Mouse (Mus musculus) cerebellum, postnatal 4 days (tissue): ENCODE measurements around the gene Ndufaf3.
"Not testable (repeated sequence)": the region's sequence is repeated elsewhere in the genome, so short reads cannot be mapped to it uniquely, and the experiment has no call there.

Experiments used
- DNase-seq, 2 experiments: peaks; one replicate each; pipeline ENCODE4 v3.0.0; 2022; ENCODE audit warnings: low spot score in 2 of 2, mixed read lengths in 1 of 2

Gene Ndufaf3

GRCm38 (mm10) chr9:108566815-108567776 lies at the start of gene Ndufaf3:
Gene Ndufaf3, minus strand, starts transcription at chr9:108567434.
- peak; percentile 89 to 96 for DNase-seq

DNA sequence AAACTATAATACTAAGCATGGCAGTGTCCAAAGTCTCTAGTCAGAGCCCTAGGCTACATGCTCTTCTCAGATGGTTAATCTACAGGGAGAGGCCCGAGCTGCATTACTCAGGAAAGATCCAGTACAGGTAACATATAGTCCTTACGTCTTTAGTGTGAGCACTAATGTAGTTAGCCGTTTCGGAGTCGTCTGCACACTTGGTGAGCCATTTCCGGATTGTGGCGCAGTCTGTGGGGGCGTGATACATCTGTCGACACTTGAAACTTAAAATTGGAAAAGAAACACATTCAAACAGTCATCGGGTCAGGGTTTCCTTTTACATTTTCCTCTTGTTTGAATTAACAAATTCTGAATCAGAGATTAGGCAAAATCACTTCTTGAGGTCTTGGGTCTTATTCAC lies 44.3 kb upstream of the Ndufaf3 start:
- DNase-seq = no peak

DNA sequence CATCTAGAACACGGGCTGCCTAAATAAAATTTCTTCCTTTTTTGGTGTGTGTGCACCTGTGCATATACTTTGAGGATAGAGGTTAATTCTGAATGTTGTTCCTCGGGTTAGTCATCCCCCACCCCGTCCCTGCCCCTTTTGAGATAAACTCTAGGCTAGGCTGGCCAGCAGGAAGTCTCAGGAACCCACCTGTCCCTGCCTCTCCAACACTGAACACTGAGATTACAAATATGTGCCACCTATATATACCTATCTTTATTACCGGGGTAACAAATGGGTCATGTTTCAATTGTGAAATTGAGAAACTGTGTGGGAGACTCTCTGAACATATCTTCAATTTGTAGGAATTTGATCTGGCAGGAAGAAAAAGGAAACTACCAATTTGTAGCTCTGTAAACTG lies 41.7 kb upstream of the Ndufaf3 start:
- no peak for DNase-seq

GRCm38 (mm10) chr9:108607929-108608328 lies 40.7 kb upstream of the Ndufaf3 start:
- not testable (repeated sequence) for DNase-seq

- DNase-seq = no peak
Observed at GRCm38 (mm10) chr9:108601986-108602385, 34.8 kb upstream of the Ndufaf3 start.

GRCm38 (mm10) chr9:108600011-108600410 lies 32.8 kb upstream of the Ndufaf3 start:
- no peak for DNase-seq

- no peak for DNase-seq
Observed at GRCm38 (mm10) chr9:108599021-108599566, 31.9 kb upstream of the Ndufaf3 start.

GRCm38 (mm10) chr9:108596998-108597764 lies 29.9 kb upstream of the Ndufaf3 start, which contains the start of gene P4htm:
Gene P4htm, minus strand, starts transcription at chr9:108597667.
- peak; percentile 41 to 66 for DNase-seq

GRCm38 (mm10) chr9:108594354-108594753 lies 27.1 kb upstream of the Ndufaf3 start:
- DNase-seq = no peak

DNA sequence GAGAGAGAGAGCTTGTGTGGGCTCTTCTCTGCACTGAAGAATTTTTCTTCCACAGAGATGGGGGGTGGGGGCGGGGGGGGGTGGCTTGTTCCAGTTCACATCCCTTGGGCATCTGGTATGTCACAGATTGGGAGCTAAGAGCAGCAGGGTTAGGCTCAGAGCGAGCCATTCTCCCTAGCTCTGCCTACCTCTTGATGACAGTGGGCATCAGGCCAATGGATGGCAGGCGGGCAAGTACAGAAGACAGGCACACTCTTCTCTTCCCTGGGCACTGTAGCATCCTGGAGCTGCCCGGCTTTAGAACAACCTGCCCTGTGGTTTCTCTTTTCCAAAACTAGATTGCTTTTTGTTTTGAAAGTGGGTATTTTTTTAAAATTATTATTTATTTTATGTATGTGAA lies 24.2 kb upstream of the Ndufaf3 start:
- DNase-seq = no peak

- DNase-seq = peak in 1 of 2 experiments; percentile 17
Observed at GRCm38 (mm10) chr9:108589229-108589628, 22.0 kb upstream of the Ndufaf3 start.

DNA sequence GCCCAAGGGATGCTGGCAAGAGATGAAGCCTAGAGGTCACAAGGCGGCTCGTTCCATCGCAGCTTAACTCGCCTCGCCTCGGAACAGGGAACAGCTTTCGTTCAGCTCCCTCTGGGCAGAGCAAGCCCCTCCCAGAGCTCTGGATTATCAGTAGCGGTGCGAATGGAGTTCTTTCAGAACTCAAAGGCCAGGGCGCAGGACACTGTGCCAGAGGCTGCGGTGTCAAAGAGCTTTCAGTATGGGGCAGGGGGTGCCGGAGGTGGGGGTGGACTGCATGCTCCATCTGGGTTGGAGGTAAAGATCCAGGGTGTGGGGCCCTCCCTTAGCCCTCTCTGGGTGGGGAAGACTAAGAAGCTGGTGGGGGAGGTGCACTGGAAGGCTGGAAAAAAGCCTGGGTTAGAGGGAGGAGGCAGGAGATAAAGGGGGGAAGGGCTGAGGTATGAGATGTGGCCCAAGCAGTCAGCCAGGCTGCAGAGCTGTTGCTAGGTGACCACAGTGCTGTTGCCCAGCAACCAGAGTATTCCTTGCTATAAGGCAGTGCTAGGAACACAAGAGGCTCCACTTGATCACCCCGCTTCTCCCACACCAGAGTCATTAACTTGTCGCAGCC lies 20.4 kb upstream of the Ndufaf3 start:
- DNase-seq = peak; percentile 61 to 74

GRCm38 (mm10) chr9:108579344-108579690 lies 12.1 kb upstream of the Ndufaf3 start:
- no peak for DNase-seq

DNA sequence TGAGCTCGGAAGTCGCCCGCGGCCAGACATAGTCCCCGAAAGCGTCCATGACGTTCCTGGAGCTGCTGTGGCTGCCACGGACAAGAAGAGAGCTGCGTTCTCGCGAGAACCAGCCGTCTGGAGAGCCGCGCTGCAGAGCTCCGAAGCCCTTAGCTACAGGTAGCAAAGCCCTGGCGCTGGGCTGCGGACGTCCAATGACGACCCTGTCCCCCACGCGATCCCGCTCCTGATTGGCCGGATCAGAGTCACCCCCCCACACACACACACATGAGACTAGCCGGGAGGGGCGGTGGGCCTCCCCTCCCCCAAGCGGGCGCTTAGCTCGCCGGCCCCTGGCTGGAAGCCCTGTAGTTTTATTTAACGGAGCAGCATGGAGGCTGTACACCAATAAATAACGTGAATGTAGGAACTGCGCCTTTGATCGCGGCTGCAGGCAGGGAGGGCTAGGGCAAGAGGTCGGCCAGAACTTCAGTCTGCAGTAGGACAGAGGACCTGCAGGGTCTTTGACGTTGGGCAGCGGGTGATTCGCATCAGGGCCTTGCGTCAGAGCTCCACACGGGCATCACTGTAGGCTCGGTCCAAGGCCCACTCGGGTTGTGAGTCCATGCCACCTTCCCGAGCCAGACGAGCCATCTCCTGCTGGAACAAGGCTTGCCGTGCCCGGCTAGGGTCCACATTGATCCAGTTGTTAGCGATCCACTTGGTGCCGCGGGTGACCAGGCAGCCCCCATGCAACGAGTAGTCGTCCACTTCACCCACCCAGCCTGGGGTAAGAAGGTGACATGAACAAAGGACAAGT lies 11.5 kb upstream of the Ndufaf3 start, which contains the start of gene Wdr6:
Gene Wdr6 (minus strand): TSS at position 195 of the 799 bp plus-strand sequence.
- peak; percentile 88 to 92 for DNase-seq

DNA sequence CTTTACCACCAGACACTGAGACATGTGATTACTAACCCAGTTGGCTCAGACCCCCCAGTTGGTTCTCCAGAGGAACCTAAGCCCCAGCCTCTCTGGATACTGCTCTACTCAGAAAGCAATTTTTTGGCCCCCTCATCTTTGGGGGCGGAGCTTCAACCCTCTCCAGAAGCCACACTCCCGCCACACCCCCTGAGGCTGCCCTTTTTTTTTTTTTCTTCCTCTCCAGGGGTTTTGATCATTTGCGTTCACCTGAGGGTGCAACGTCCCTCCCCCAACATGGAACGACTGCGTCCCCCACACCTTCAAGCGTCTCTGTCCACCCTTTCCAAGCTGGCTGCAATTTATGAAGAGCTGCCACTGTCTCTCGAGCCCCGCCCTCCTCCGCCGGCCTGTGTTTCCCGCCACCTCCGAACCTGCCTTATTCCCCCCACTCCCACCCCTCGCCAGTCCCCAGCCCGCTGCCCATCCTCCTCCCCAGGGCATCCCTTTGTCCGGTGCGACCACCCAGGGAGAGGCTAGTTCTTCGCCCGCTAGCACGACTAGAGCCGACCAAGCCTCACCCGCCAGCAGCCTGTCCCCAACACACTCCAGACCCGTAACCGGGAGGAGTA lies 10.8 kb upstream of the Ndufaf3 start:
- peak in 1 of 2 experiments; percentile 61 for DNase-seq

DNA sequence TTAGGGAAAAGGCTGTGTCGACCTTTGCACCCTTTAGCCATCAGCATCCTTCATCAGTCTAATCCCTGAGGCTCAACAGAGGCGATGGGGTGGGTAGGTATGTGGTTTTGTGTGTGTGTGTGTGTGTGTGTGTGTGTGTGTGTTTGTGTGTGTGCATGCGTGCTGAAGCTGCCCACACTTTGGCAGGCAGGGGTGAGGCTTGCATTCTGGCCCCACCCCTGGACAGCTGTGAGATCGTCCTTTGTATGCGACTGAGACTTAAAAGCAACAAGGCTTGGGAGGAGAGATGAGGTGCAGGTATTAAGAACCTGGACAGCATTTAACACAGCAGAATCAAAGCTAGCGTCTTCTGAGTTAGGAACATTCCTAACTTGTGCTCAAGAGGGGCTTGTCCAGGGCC lies 9.8 kb upstream of the Ndufaf3 start:
- no peak for DNase-seq

DNA sequence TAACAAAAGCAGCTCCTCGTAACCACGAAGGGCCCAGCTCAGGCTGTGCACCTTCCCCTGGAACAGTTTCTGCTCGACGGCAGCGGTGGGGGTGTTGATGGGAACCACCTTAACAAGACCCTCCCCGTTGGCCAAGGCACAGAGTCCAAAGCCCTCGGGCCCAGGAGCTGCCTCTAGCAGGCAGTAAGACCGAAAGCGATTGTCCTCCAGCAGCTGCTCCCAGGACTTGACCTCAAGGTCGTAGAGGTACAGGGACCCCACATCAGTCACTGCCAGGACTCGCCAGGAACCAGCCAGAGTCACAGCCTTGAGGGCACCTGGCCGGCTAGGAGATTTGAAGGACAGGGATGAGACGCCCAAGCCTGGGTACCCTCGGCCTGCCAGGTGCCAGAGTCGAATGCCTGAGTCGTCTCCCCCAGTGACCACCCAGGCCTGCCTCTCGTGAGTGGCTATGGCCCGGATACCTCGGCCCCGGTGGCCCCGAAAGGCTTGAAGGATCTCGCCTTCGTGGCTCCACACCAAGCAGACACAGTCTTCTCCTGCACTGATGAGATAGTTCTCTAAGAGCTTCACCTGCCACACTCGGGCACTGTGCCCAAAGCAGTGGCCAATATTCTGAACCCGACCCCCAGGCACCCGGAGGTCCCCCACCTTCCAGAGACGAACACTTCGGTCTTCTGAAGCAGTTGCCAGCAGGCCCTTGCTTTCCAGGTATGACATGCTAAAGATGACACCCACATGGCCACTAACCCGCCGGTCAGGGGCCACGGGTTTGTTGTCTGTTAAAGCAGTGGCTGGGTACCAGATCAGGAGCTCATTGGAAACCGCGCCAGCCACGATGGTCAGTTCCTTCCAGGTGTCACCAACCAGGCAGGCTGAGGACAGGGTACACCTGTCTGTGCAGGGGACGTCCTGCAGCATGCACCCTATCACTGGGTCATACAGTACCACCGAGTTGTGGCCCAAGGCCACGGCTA lies 8.4 kb upstream of the Ndufaf3 start:
- no peak for DNase-seq

DNA sequence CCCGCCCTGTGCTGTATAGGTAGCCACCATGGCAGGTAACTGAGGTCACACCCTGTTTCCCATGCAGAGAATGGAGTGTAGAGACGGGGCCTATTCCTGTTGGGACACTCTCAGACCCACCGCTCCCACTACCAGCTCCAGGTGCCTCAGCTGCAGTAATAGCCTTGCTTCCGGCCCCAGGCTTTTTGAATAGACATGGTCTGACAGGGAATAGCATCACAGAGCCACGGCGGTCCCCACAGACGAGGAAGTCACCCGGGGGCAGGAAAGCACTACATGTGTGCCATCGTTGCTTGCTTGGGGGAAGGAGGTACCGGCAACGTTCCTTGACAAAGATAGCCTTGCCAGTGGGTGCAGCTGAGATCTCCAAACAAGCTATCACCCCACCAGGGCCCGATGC lies 7.7 kb upstream of the Ndufaf3 start:
- no peak for DNase-seq
